Mouse (Mus musculus): ENCODE results near the gene Mthfsl.
"Not testable (repeated sequence)": the region's sequence is repeated elsewhere in the genome, so short reads cannot be mapped to it uniquely, and the experiment has no call there.

DNA sequence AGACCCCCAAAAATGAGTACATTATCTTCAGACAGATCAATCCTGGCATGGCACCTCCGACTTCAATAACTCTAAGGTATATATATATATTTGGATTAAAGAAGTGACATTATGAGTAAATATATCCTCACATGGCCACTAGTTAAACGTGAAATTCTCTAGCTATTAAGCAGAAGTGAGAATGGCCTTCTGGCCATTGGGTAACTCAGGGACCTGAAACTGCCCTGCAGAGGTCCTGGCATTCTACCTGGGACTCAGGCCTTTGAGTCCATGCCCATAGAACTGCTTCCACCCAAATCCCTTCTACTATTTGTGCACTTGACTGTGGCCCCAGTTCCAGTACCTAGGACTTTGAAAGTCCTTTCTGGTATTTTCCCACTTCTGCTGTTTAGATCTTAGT, 28.8 kb downstream of the Mthfsl start:
- not testable (repeated sequence) for TF ChIP-seq CTCF, EP300 (IDR thresholded peaks at IDR 0.05)
